Mouse (Mus musculus): ENCODE measurements around the gene Sept1. TPM values are rescaled to one million over a fixed set of nuclear protein-coding genes. Genes with fewer than 3 reads are reported as not detected.

Sept1 gene
- polyA plus RNA-seq, 1 experiment from 2014 or later: 36.6 TPM

- no peak overlapping the region for H3K9ac ChIP-seq (ENCODE audit: low read length)
Observed at GRCm38 (mm10) chr7:127217901-127218642, 14.9 kb downstream of the Sept1 start.

GRCm38 (mm10) chr7:127217475-127217874 lies 15.5 kb downstream of the Sept1 start:
- H3K27ac ChIP-seq (ENCODE audit: low read depth, low read length): no peak overlapping the region
- WGBS: 83% methylated on average over 6 of the region's 6 CpGs
- DNase-seq (ENCODE audit: low spot score): no peak
- no peak overlapping the region for H3K9ac ChIP-seq (ENCODE audit: low read length)
- H3K36me3 ChIP-seq (ENCODE audit: control insufficient read depth, insufficient read depth, low read length): no peaks in the 10 kb centered on the region; the same call in 1 of the 2 replicates
- peaks cover 3% of the 10 kb centered on the region for H3K27me3 ChIP-seq (ENCODE audit: control insufficient read depth, insufficient read depth, low read length)
- no peak overlapping the region for H3K4me2 ChIP-seq (ENCODE audit: low read depth, low read length, severe bottlenecking)
- H3K4me3 ChIP-seq (ENCODE audit: low read depth, low read length): no peak overlapping the region
- no peaks in the 10 kb centered on the region for H3K4me1 ChIP-seq (replicated peaks; ENCODE audit: control insufficient read depth, insufficient read depth, low read length)
- H3K9me3 ChIP-seq (ENCODE audit: control insufficient read depth, low read length): no peaks in the 10 kb centered on the region
- no peak for ATAC-seq (replicated peaks; ENCODE audit: low FRiP score)

More at GRCm38 (mm10) chr7:127217901-127218642, 14.9 kb downstream of the Sept1 start:
- Histone ChIP-seq H3K4me1 (replicated peaks; ENCODE audit: control insufficient read depth, insufficient read depth, low read length) (no peaks in the 10 kb centered on the region), H3K27me3 (ENCODE audit: control insufficient read depth, insufficient read depth, low read length) (peaks cover 3% of the 10 kb centered on the region; the same call in 1 of the 2 replicates), H3K36me3 (ENCODE audit: control insufficient read depth, insufficient read depth, low read length) (no peaks in the 10 kb centered on the region; the same call in 1 of the 2 replicates), H3K4me3 (ENCODE audit: low read depth, low read length) (no peak overlapping the region), H3K27ac (ENCODE audit: low read depth, low read length) (no peak overlapping the region), H3K4me2 (ENCODE audit: low read depth, low read length, severe bottlenecking) (no peak overlapping the region), H3K9me3 (ENCODE audit: control insufficient read depth, low read length) (no peaks in the 10 kb centered on the region)
- DNase-seq (ENCODE audit: low spot score): no peak
- 80% methylated on average over 10 of the region's 10 CpGs for WGBS
- ATAC-seq (replicated peaks; ENCODE audit: low FRiP score): no peak

GRCm38 (mm10) chr7:127216307-127216706 lies 16.6 kb downstream of the Sept1 start:
- Histone ChIP-seq H3K9me3 (ENCODE audit: control insufficient read depth, low read length) (no peaks in the 10 kb centered on the region), H3K36me3 (ENCODE audit: control insufficient read depth, insufficient read depth, low read length) (no peaks in the 10 kb centered on the region), H3K4me2 (ENCODE audit: low read depth, low read length, severe bottlenecking) (no peak overlapping the region), H3K4me1 (replicated peaks; ENCODE audit: control insufficient read depth, insufficient read depth, low read length) (no peaks in the 10 kb centered on the region), H3K4me3 (ENCODE audit: low read depth, low read length) (no peak overlapping the region), H3K9ac (ENCODE audit: low read length) (no peak overlapping the region), H3K27ac (ENCODE audit: low read depth, low read length) (no peak overlapping the region), H3K27me3 (ENCODE audit: control insufficient read depth, insufficient read depth, low read length) (peaks cover 3% of the 10 kb centered on the region)
- no peak for DNase-seq (ENCODE audit: low spot score)
- 88% methylated on average over 5 of the region's 5 CpGs for WGBS
- ATAC-seq (replicated peaks; ENCODE audit: low FRiP score): no peak

GRCm38 (mm10) chr7:127214981-127215871 lies 17.7 kb downstream of the Sept1 start:
- no peaks in the 10 kb centered on the region for H3K36me3 ChIP-seq (ENCODE audit: control insufficient read depth, insufficient read depth, low read length)
- H3K4me3 ChIP-seq (ENCODE audit: low read depth, low read length): peak overlapping the region; percentile 11; the same call in 1 of the 2 replicates
- no peak for ATAC-seq (replicated peaks; ENCODE audit: low FRiP score)
- WGBS: 25% methylated on average over 33 of the region's 33 CpGs
- peak overlapping the region; percentile 38 for H3K4me2 ChIP-seq (ENCODE audit: low read depth, low read length, severe bottlenecking)
- H3K27ac ChIP-seq (ENCODE audit: low read depth, low read length): no peak overlapping the region
- H3K9me3 ChIP-seq (ENCODE audit: control insufficient read depth, low read length): no peaks in the 10 kb centered on the region
- no peak overlapping the region for H3K9ac ChIP-seq (ENCODE audit: low read length)
- DNase-seq (ENCODE audit: low spot score): peak; percentile 80
- H3K27me3 ChIP-seq (ENCODE audit: control insufficient read depth, insufficient read depth, low read length): peaks cover 3% of the 10 kb centered on the region
- H3K4me1 ChIP-seq (replicated peaks; ENCODE audit: control insufficient read depth, insufficient read depth, low read length): no peaks in the 10 kb centered on the region

GRCm38 (mm10) chr7:127214521-127214920 lies 18.4 kb downstream of the Sept1 start:
- DNase-seq (ENCODE audit: low spot score): no peak
- peaks cover 3% of the 10 kb centered on the region for H3K27me3 ChIP-seq (ENCODE audit: control insufficient read depth, insufficient read depth, low read length)
- H3K4me2 ChIP-seq (ENCODE audit: low read depth, low read length, severe bottlenecking): no peak overlapping the region
- 28% methylated on average over 21 of the region's 21 CpGs for WGBS
- H3K9ac ChIP-seq (ENCODE audit: low read length): no peak overlapping the region
- H3K4me1 ChIP-seq (replicated peaks; ENCODE audit: control insufficient read depth, insufficient read depth, low read length): peaks cover under 1% of the 10 kb centered on the region; the same call in 1 of the 2 replicates
- ATAC-seq (replicated peaks; ENCODE audit: low FRiP score): no peak
- no peak overlapping the region for H3K4me3 ChIP-seq (ENCODE audit: low read depth, low read length)
- H3K9me3 ChIP-seq (ENCODE audit: control insufficient read depth, low read length): no peaks in the 10 kb centered on the region
- no peak overlapping the region for H3K27ac ChIP-seq (ENCODE audit: low read depth, low read length)
- no peaks in the 10 kb centered on the region for H3K36me3 ChIP-seq (ENCODE audit: control insufficient read depth, insufficient read depth, low read length)

- 56% methylated on average over 12 of the region's 12 CpGs for WGBS
- H3K36me3 ChIP-seq (ENCODE audit: control insufficient read depth, insufficient read depth, low read length): no peaks in the 10 kb centered on the region
- no peak for ATAC-seq (replicated peaks; ENCODE audit: low FRiP score)
- peaks cover 3% of the 10 kb centered on the region for H3K27me3 ChIP-seq (ENCODE audit: control insufficient read depth, insufficient read depth, low read length)
- H3K4me2 ChIP-seq (ENCODE audit: low read depth, low read length, severe bottlenecking): no peak overlapping the region
- H3K4me3 ChIP-seq (ENCODE audit: low read depth, low read length): no peak overlapping the region
- no peak overlapping the region for H3K9ac ChIP-seq (ENCODE audit: low read length)
- peaks cover 4% of the 10 kb centered on the region; the same call in 1 of the 2 replicates for H3K4me1 ChIP-seq (replicated peaks; ENCODE audit: control insufficient read depth, insufficient read depth, low read length)
- no peak overlapping the region for H3K27ac ChIP-seq (ENCODE audit: low read depth, low read length)
- DNase-seq (ENCODE audit: low spot score): no peak
- no peaks in the 10 kb centered on the region for H3K9me3 ChIP-seq (ENCODE audit: control insufficient read depth, low read length)
Observed at GRCm38 (mm10) chr7:127213930-127214329, 19.0 kb downstream of the Sept1 start.

- DNase-seq (ENCODE audit: low spot score) (no peak), ATAC-seq (replicated peaks; ENCODE audit: low FRiP score) (no peak)
- Histone ChIP-seq H3K27ac (ENCODE audit: low read depth, low read length) (no peak overlapping the region), H3K9ac (ENCODE audit: low read length) (no peak overlapping the region), H3K4me2 (ENCODE audit: low read depth, low read length, severe bottlenecking) (no peak overlapping the region), H3K4me1 (replicated peaks; ENCODE audit: control insufficient read depth, insufficient read depth, low read length) (peaks cover 4% of the 10 kb centered on the region; the same call in 1 of the 2 replicates), H3K36me3 (ENCODE audit: control insufficient read depth, insufficient read depth, low read length) (no peaks in the 10 kb centered on the region), H3K9me3 (ENCODE audit: control insufficient read depth, low read length) (no peaks in the 10 kb centered on the region), H3K27me3 (ENCODE audit: control insufficient read depth, insufficient read depth, low read length) (peaks cover 3% of the 10 kb centered on the region), H3K4me3 (ENCODE audit: low read depth, low read length) (no peak overlapping the region)
- WGBS: 48% methylated on average over 7 of the region's 7 CpGs
Observed at GRCm38 (mm10) chr7:127213485-127213884, 19.4 kb downstream of the Sept1 start.

- Histone ChIP-seq H3K9me3 (ENCODE audit: control insufficient read depth, low read length) (no peaks in the 10 kb centered on the region), H3K9ac (ENCODE audit: low read length) (no peak overlapping the region), H3K4me2 (ENCODE audit: low read depth, low read length, severe bottlenecking) (no peak overlapping the region), H3K27me3 (ENCODE audit: control insufficient read depth, insufficient read depth, low read length) (peaks cover 3% of the 10 kb centered on the region), H3K27ac (ENCODE audit: low read depth, low read length) (no peak overlapping the region), H3K36me3 (ENCODE audit: control insufficient read depth, insufficient read depth, low read length) (no peaks in the 10 kb centered on the region), H3K4me3 (ENCODE audit: low read depth, low read length) (no peak overlapping the region), H3K4me1 (replicated peaks; ENCODE audit: control insufficient read depth, insufficient read depth, low read length) (peaks cover 4% of the 10 kb centered on the region; the same call in 1 of the 2 replicates)
- DNase-seq (ENCODE audit: low spot score) (no peak), ATAC-seq (replicated peaks; ENCODE audit: low FRiP score) (no peak)
- 92% methylated on average over 12 of the region's 12 CpGs for WGBS
Observed at GRCm38 (mm10) chr7:127212432-127213250, 20.3 kb downstream of the Sept1 start.

Measured in forebrain, embryonic 11.5 days (tissue).